Mouse (Mus musculus) lung, adult 2 months (tissue): Measurements from ENCODE around the gene Polr2b.

Source experiments
- CTCF ChIP-seq: fragments of 200-500 bp; IDR thresholded peaks from 2 replicates; pipeline ENCODE4 v1.5.1; 2011; ENCODE audit warnings: mild to moderate bottlenecking, low read length, control low read depth; ENCODE audit not compliant: insufficient read depth
- POLR2A ChIP-seq: fragments of 200-500 bp; IDR thresholded peaks from 2 replicates; pipeline ENCODE4 v1.6.1; 2011; ENCODE audit warnings: low read depth, mild to moderate bottlenecking, control low read depth, low read length, borderline replicate concordance; ENCODE audit errors: extremely low read depth

- TF ChIP-seq POLR2A (no peak), CTCF (no peak)
Observed at GRCm38 (mm10) chr5:77265671-77266065, 44.3 kb upstream of the Polr2b start.
